11 mouse cellular contexts compared by ENCODE assay signal in genomic region chr10:80887181-80887580, GRCm38 (mm10). TPM values are rescaled to one million over a fixed set of nuclear protein-coding genes. Genes with fewer than 3 reads are reported as not detected.
A peak's percentile ranks its signal among the peaks of the same experiment; 100 is the strongest.
DNase-seq lines count a peak whose midpoint lies in the region; ATAC-seq and TF ChIP-seq lines count a peak whose summit lies in the region.
"Had no signal": no experiment of that assay in that cellular context is flagged by ENCODE, and none has a peak within 500 bp of the region (broad histone marks: within the 10 kb centered on the region; RNA-seq: fewer than 3 reads in every experiment).

No protein-coding gene starts in this region.

- H3K9me3 ChIP-seq in kidney, embryonic 15.5 days (replicated peaks) = no peaks in the 10 kb centered on the region
- H3K9me3 ChIP-seq in intestine, postnatal 0 days (ENCODE audit: control insufficient read depth) = no peaks in the 10 kb centered on the region
- H3K9me3 ChIP-seq: forebrain, embryonic 13.5 days; midbrain, embryonic 12.5 days had no signal

- H3K27ac ChIP-seq in kidney, embryonic 15.5 days = no peak overlapping the region
- H3K27ac ChIP-seq in thymus, adult 2 months (ENCODE audit: control insufficient read depth, insufficient read depth, low read length) = no peak overlapping the region
- no peak overlapping the region for H3K27ac ChIP-seq in intestine, postnatal 0 days (ENCODE audit: low read depth, low read length)
- H3K27ac ChIP-seq: forebrain, embryonic 13.5 days; kidney, postnatal 0 days; midbrain, embryonic 12.5 days had no signal

- H3K4me2 ChIP-seq in kidney, embryonic 15.5 days = no peak overlapping the region
- H3K4me2 ChIP-seq in intestine, postnatal 0 days (replicated peaks; ENCODE audit: low read depth) = no peak overlapping the region
- H3K4me2 ChIP-seq: forebrain, embryonic 13.5 days; midbrain, embryonic 12.5 days had no signal

- no peak for TF ChIP-seq CTCF in thymus, adult 2 months (IDR thresholded peaks at IDR 0.05; ENCODE audit: borderline replicate concordance, control insufficient read depth, extremely low read depth, insufficient read depth, low read length, poor library complexity)
- TF ChIP-seq CTCF in intestine, postnatal 0 days (IDR thresholded peaks at IDR 0.05; ENCODE audit: low read depth) = no peak

- no peak for ATAC-seq in kidney, embryonic 15.5 days (replicated peaks; ENCODE audit: low FRiP score)
- ATAC-seq in megakaryocyte-erythroid progenitor cell, adult 5-6 weeks (replicated peaks; ENCODE audit: low FRiP score, low TSS enrichment, poor library complexity, severe bottlenecking) = peak; percentile 88
- ATAC-seq in intestine, postnatal 0 days = no peak
- ATAC-seq: forebrain, embryonic 13.5 days had no signal

- 43% methylated on average over 11 of the region's 11 CpGs for WGBS in kidney, embryonic 15.5 days
- 49% methylated on average over 11 of the region's 11 CpGs for WGBS in thymus, adult 2 months
- WGBS in intestine, postnatal 0 days = 57% methylated on average over 11 of the region's 11 CpGs

- H3K4me1 ChIP-seq in kidney, embryonic 15.5 days = peaks cover 4% of the 10 kb centered on the region; the same call in 1 of the 2 replicates
- H3K4me1 ChIP-seq in thymus, adult 2 months (replicated peaks; ENCODE audit: control insufficient read depth, insufficient read depth, low read length) = no peaks in the 10 kb centered on the region
- no peaks in the 10 kb centered on the region for H3K4me1 ChIP-seq in intestine, postnatal 0 days (replicated peaks; ENCODE audit: control insufficient read depth, insufficient read depth, low read length)
- H3K4me1 ChIP-seq: forebrain, embryonic 13.5 days; midbrain, embryonic 12.5 days had no signal

- no peak overlapping the region for H3K9ac ChIP-seq in kidney, embryonic 15.5 days
- H3K9ac ChIP-seq in intestine, postnatal 0 days (ENCODE audit: low read depth, low read length) = no peak overlapping the region
- H3K9ac ChIP-seq: forebrain, embryonic 13.5 days; midbrain, embryonic 12.5 days had no signal

- no peak for TF ChIP-seq POLR2A in thymus, adult 2 months (IDR thresholded peaks at IDR 0.05; ENCODE audit: control insufficient read depth, extremely low read depth, insufficient read depth, low read length, poor library complexity)

- peaks cover 22% of the 10 kb centered on the region for H3K27me3 ChIP-seq in kidney, embryonic 15.5 days
- H3K27me3 ChIP-seq in thymus, adult 2 months (ENCODE audit: control insufficient read depth, insufficient read depth, low read length) = no peaks in the 10 kb centered on the region; the same call in 1 of the 2 replicates
- H3K27me3 ChIP-seq in intestine, postnatal 0 days (replicated peaks; ENCODE audit: control insufficient read depth, insufficient read depth, low read length) = peaks cover 15% of the 10 kb centered on the region

- H3K4me3 ChIP-seq in kidney, embryonic 15.5 days (replicated peaks) = no peak overlapping the region
- H3K4me3 ChIP-seq in thymus, adult 2 months (ENCODE audit: control insufficient read depth, insufficient read depth, low read length) = no peak overlapping the region
- H3K4me3 ChIP-seq in intestine, postnatal 0 days (ENCODE audit: low read depth, low read length) = no peak overlapping the region
- H3K4me3 ChIP-seq: forebrain, embryonic 13.5 days; midbrain, embryonic 12.5 days had no signal

- no peaks in the 10 kb centered on the region for H3K36me3 ChIP-seq in kidney, embryonic 15.5 days
- H3K36me3 ChIP-seq in thymus, adult 2 months (ENCODE audit: control insufficient read depth, insufficient read depth, low read length) = no peaks in the 10 kb centered on the region
- H3K36me3 ChIP-seq in intestine, postnatal 0 days (ENCODE audit: control insufficient read depth, insufficient read depth) = no peaks in the 10 kb centered on the region
- H3K36me3 ChIP-seq: midbrain, embryonic 12.5 days had no signal

- intact Hi-C loops in heart, postnatal 25 days (cut with DNase I) = no loop called here

- DNase-seq in kidney, adult 11 months = peak; percentile 78
- peak; percentile 72 for DNase-seq in cerebellum, adult 8-10 months
- DNase-seq in heart, postnatal 25 days (ENCODE audit: low spot score) = peak; percentile 44
- DNase-seq in thymus, adult 2 months = no peak
- DNase-seq in thymus, postnatal 14 days = no peak

RNA-seq across cellular contexts. Expression of gene Timm13, which starts 13.6 kb away (rescaled TPM):
- polyA plus RNA-seq in kidney, embryonic 15.5 days (2015; fragmentation: Nextera tagmentation; extraction: Ambion mirVana) = 365 and 368 TPM in 2 replicates
- total RNA-seq in heart, postnatal 25 days (2021) = 100 to 1,000 TPM; 143 to 148 TPM
- 206 and 233 TPM in 2 replicates for total RNA-seq in megakaryocyte-erythroid progenitor cell, adult 5-6 weeks (2014; fragmentation: Nextera tagmentation)
- 27.7 and 49.2 TPM in 2 replicates for total RNA-seq in megakaryocyte-erythroid progenitor cell, adult 5-6 weeks (2017)
- 227 and 310 TPM in 2 replicates for polyA plus RNA-seq in thymus, adult 2 months (2012; rRNA removed)
- polyA plus RNA-seq in intestine, postnatal 0 days (2015; fragmentation: Nextera tagmentation; extraction: Ambion mirVana) = 358 and 367 TPM in 2 replicates

RNA-seq across cellular contexts. Expression of gene Tmprss9, which starts 15.5 kb away (rescaled TPM):
- 0.04 TPM in 1 of 2 replicates, not detected in the other for polyA plus RNA-seq in kidney, embryonic 15.5 days (2015; fragmentation: Nextera tagmentation; extraction: Ambion mirVana)
- total RNA-seq in heart, postnatal 25 days (2021) = not detected
- total RNA-seq in megakaryocyte-erythroid progenitor cell, adult 5-6 weeks (2014; fragmentation: Nextera tagmentation) = 0.22 TPM in 1 of 2 replicates, not detected in the other
- not detected in 2 replicates for total RNA-seq in megakaryocyte-erythroid progenitor cell, adult 5-6 weeks (2017)
- polyA plus RNA-seq in thymus, adult 2 months (2012; rRNA removed) = 0.23 and 0.28 TPM in 2 replicates
- polyA plus RNA-seq in intestine, postnatal 0 days (2015; fragmentation: Nextera tagmentation; extraction: Ambion mirVana) = not detected in 2 replicates

RNA-seq across cellular contexts. Expression of gene Lmnb2, which starts 30.9 kb away (rescaled TPM):
- polyA plus RNA-seq in kidney, embryonic 15.5 days (2015; fragmentation: Nextera tagmentation; extraction: Ambion mirVana) = 55.0 and 59.3 TPM in 2 replicates
- total RNA-seq in heart, postnatal 25 days (2021) = 1 to 10 TPM; 4.6 to 5.6 TPM
- 14.9 and 24.4 TPM in 2 replicates for total RNA-seq in megakaryocyte-erythroid progenitor cell, adult 5-6 weeks (2014; fragmentation: Nextera tagmentation)
- 24.0 and 29.0 TPM in 2 replicates for total RNA-seq in megakaryocyte-erythroid progenitor cell, adult 5-6 weeks (2017)
- polyA plus RNA-seq in thymus, adult 2 months (2012; rRNA removed) = 44.2 and 52.7 TPM in 2 replicates
- 12.5 and 12.9 TPM in 2 replicates for polyA plus RNA-seq in intestine, postnatal 0 days (2015; fragmentation: Nextera tagmentation; extraction: Ambion mirVana)

RNA-seq across cellular contexts. Expression of gene Sppl2b, which starts 32.1 kb away (rescaled TPM):
- polyA plus RNA-seq in kidney, embryonic 15.5 days (2015; fragmentation: Nextera tagmentation; extraction: Ambion mirVana) = 43.8 and 48.1 TPM in 2 replicates
- 10 to 100 TPM; 22.4 to 23.6 TPM for total RNA-seq in heart, postnatal 25 days (2021)
- 116 and 117 TPM in 2 replicates for total RNA-seq in megakaryocyte-erythroid progenitor cell, adult 5-6 weeks (2014; fragmentation: Nextera tagmentation)
- 45.6 and 65.4 TPM in 2 replicates for total RNA-seq in megakaryocyte-erythroid progenitor cell, adult 5-6 weeks (2017)
- polyA plus RNA-seq in thymus, adult 2 months (2012; rRNA removed) = 153 and 167 TPM in 2 replicates
- polyA plus RNA-seq in intestine, postnatal 0 days (2015; fragmentation: Nextera tagmentation; extraction: Ambion mirVana) = 12.9 and 13.4 TPM in 2 replicates

RNA-seq across cellular contexts. Expression of gene Lsm7, which starts 32.2 kb away (rescaled TPM):
- polyA plus RNA-seq in kidney, embryonic 15.5 days (2015; fragmentation: Nextera tagmentation; extraction: Ambion mirVana) = 303 and 328 TPM in 2 replicates
- total RNA-seq in heart, postnatal 25 days (2021) = 10 to 100 TPM; 20.9 to 31.6 TPM
- total RNA-seq in megakaryocyte-erythroid progenitor cell, adult 5-6 weeks (2014; fragmentation: Nextera tagmentation) = 291 and 326 TPM in 2 replicates
- total RNA-seq in megakaryocyte-erythroid progenitor cell, adult 5-6 weeks (2017) = 401 and 445 TPM in 2 replicates
- polyA plus RNA-seq in thymus, adult 2 months (2012; rRNA removed) = 187 and 242 TPM in 2 replicates
- 129 and 130 TPM in 2 replicates for polyA plus RNA-seq in intestine, postnatal 0 days (2015; fragmentation: Nextera tagmentation; extraction: Ambion mirVana)

Comparison
In these comparisons a context has a peak if more than half of its experiments do, and no peak if none do; other contexts are left out.
1. DNase-seq: peak in kidney, adult 11 months (single experiment), cerebellum, adult 8-10 months (single experiment) and heart, postnatal 25 days (single experiment); none in thymus, adult 2 months (single experiment) and thymus, postnatal 14 days (single experiment).